Mouse (Mus musculus): ENCODE data around the gene Hrh2.

Hrh2 gene

GRCm38 (mm10) chr13:54176406-54177020 lies 15.4 kb upstream of the Hrh2 start:
- DNase-seq (ENCODE audit: low read depth, low spot score), result no peak

- no peak for DNase-seq (ENCODE audit: low read depth, low spot score)
These were observed 14.6 kb upstream of the Hrh2 start for GRCm38 (mm10) chr13:54177346-54177745.

GRCm38 (mm10) chr13:54178647-54179046 lies 13.3 kb upstream of the Hrh2 start:
- DNase-seq (ENCODE audit: low read depth, low spot score), result no peak

GRCm38 (mm10) chr13:54179971-54180370 lies 12.0 kb upstream of the Hrh2 start:
- no peak for DNase-seq (ENCODE audit: low read depth, low spot score)

- no peak for DNase-seq (ENCODE audit: low read depth, low spot score)
These were observed 11.5 kb upstream of the Hrh2 start for GRCm38 (mm10) chr13:54180461-54180860.

- DNase-seq (ENCODE audit: low read depth, low spot score), result no peak
These were observed 10.6 kb upstream of the Hrh2 start for GRCm38 (mm10) chr13:54181318-54181717.

- DNase-seq (ENCODE audit: low read depth, low spot score), result no peak
These were observed 10.0 kb upstream of the Hrh2 start for GRCm38 (mm10) chr13:54181947-54182346.

GRCm38 (mm10) chr13:54186394-54186793 lies 5.5 kb upstream of the Hrh2 start:
- DNase-seq (ENCODE audit: low read depth, low spot score), result no peak

GRCm38 (mm10) chr13:54188190-54188706 lies 3.7 kb upstream of the Hrh2 start:
- no peak for DNase-seq (ENCODE audit: low read depth, low spot score)

GRCm38 (mm10) chr13:54189896-54190295 lies 2.0 kb upstream of the Hrh2 start:
- peak; percentile 95 for DNase-seq (ENCODE audit: low read depth, low spot score)

GRCm38 (mm10) chr13:54191181-54191580 lies 748 bp upstream of the Hrh2 start:
- DNase-seq (ENCODE audit: low read depth, low spot score), result no peak

- no peak for DNase-seq (ENCODE audit: low read depth, low spot score)
These were observed 1.7 kb downstream of the Hrh2 start for GRCm38 (mm10) chr13:54193580-54193979.

GRCm38 (mm10) chr13:54199000-54199399 lies 7.1 kb downstream of the Hrh2 start:
- no peak for DNase-seq (ENCODE audit: low read depth, low spot score)

GRCm38 (mm10) chr13:54202458-54202857 lies 10.5 kb downstream of the Hrh2 start:
- DNase-seq (ENCODE audit: low read depth, low spot score), result no peak

- no peak for DNase-seq (ENCODE audit: low read depth, low spot score)
These were observed 11.5 kb downstream of the Hrh2 start for GRCm38 (mm10) chr13:54203419-54203818.

- DNase-seq (ENCODE audit: low read depth, low spot score), result no peak
These were observed 13.3 kb downstream of the Hrh2 start for GRCm38 (mm10) chr13:54205195-54205594.

- no peak for DNase-seq (ENCODE audit: low read depth, low spot score)
These were observed 14.3 kb downstream of the Hrh2 start for GRCm38 (mm10) chr13:54206140-54206753.

- DNase-seq (ENCODE audit: low read depth, low spot score), result no peak
These were observed 17.7 kb downstream of the Hrh2 start for GRCm38 (mm10) chr13:54209476-54210253.

GRCm38 (mm10) chr13:54211528-54212488 lies 19.9 kb downstream of the Hrh2 start:
- peak; percentile 64 for DNase-seq (ENCODE audit: low read depth, low spot score)

GRCm38 (mm10) chr13:54212516-54212915 lies 20.6 kb downstream of the Hrh2 start:
- DNase-seq (ENCODE audit: low read depth, low spot score), result no peak

GRCm38 (mm10) chr13:54215266-54215665 lies 23.3 kb downstream of the Hrh2 start:
- no peak for DNase-seq (ENCODE audit: low read depth, low spot score)

All from mesoderm, embryonic 11.5 days (tissue).